Mouse (Mus musculus): ENCODE results near the gene Nabp1. TPM values are rescaled to one million over a fixed set of nuclear protein-coding genes. Genes with fewer than 3 reads are reported as not detected.
"Not testable (repeated sequence)": the region's sequence is repeated elsewhere in the genome, so short reads cannot be mapped to it uniquely, and the experiment has no call there.

The Nabp1 gene
- total RNA-seq, 2 experiments from 2014 or later: 7.7 to 8.4 TPM

- DNase-seq: no peak
- intact Hi-C loops (cut with DNase I): no loop called here
Measured at GRCm38 (mm10) chr1:51493592-51494307, 15.5 kb upstream of the Nabp1 start.

DNA sequence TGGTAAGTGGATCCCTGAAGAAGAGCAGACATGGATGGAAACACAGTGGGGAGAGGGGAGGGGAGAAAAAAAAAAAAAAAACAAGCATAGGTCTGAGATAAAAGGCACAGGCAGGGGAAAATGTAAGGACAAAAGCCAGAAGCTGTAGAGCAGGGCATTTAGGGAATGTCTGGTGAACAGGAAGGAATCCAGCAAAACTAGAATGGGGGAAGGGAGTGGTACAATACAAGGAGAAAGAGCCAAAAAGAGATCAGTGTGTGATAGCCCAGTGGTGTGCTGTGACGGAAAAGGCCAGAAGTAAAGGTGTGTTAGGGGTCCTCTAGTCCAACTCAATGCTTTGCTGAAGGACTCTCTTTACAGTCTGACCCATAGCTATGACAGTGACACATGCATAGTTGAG, 8.1 kb upstream of the Nabp1 start:
- DNase-seq: no peak
- intact Hi-C loops (cut with DNase I): no loop called here

DNA sequence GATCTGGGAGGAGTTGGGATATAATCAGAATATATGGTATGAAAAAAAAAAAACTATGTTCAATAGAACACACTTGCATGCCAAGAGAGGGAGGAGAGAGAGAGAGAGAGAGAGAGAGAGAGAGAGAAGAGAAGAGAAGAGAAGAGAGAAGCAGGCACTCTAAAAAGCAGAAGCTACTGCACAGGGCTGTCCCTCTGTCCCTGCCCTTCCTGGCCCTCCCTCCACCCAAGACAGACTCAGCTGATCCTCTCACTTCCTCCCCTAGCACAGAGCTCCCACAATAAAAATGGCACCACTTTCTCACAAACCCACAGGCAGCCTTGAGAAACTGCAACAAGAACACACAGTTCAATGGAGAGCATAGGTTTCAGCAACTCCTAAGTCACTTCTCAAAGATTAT, 2.2 kb upstream of the Nabp1 start:
- no peak for DNase-seq
- intact Hi-C loops (cut with DNase I): no loop called here

- intact Hi-C loops (cut with DNase I): loop anchor here (5.0 kb wide), 1 partner anchor 118 kb away; no protein-coding TSS in a partner anchor
- DNase-seq: no peak
Measured at GRCm38 (mm10) chr1:51479691-51480090, 1.5 kb upstream of the Nabp1 start.

DNA sequence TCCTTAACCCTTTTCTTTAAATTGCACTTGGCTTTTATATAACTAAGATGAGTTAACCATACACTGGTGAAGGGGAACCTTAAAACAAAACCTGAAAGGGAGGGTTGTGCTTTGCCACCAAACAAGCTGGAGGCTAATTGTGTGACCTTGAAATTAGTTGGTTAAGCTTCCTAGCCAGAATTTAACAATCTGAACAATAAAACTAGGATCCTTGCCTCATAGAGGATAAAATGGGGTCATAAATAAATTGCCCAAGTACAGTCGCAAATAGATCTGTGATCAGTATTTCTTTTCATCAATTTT, 753 bp upstream of the Nabp1 start:
- DNase-seq: no peak
- intact Hi-C loops (cut with DNase I): loop anchor here (5.0 kb wide), 1 partner anchor 118 kb away; no protein-coding TSS in a partner anchor

- intact Hi-C loops (cut with DNase I): loop anchor here (5.0 kb wide), 1 partner anchor 120 kb away; no protein-coding TSS in a partner anchor
- peak; percentile 26 for DNase-seq
Measured at GRCm38 (mm10) chr1:51477656-51478081, 556 bp downstream of the Nabp1 start.

- no peak for DNase-seq
- intact Hi-C loops (cut with DNase I): loop anchor here (5.0 kb wide), 1 partner anchor 121 kb away; no protein-coding TSS in a partner anchor
Measured at GRCm38 (mm10) chr1:51476405-51476804, 1.8 kb downstream of the Nabp1 start.

DNA sequence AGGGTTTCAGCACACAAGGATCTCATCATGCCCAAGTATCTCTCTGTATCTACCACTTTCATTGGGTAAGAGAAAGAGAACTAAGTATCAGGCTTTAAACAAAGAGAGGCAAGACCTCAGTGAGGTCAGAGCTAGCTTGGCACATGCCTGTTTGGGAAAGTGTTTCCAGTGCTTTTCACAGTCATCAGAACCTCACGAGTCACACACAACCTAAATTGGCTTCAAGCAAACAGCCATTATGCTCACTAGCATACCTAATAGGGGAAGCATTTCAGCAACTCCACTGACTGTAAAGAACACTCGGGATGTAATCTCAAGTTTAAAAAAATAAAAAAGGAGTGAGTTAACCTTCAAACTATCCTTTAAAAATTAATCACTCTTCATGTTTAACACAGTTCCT, 10.1 kb downstream of the Nabp1 start:
- no peak for DNase-seq

GRCm38 (mm10) chr1:51467181-51467580, 11.0 kb downstream of the Nabp1 start:
- intact Hi-C loops (cut with DNase I): no loop called here
- no peak for DNase-seq

More for the DNA sequence above, 10.1 kb downstream of the Nabp1 start:
- intact Hi-C loops (cut with DNase I): no loop called here

- no peak for DNase-seq
- intact Hi-C loops (cut with DNase I): no loop called here
Measured at GRCm38 (mm10) chr1:51466385-51466784, 11.8 kb downstream of the Nabp1 start.

DNA sequence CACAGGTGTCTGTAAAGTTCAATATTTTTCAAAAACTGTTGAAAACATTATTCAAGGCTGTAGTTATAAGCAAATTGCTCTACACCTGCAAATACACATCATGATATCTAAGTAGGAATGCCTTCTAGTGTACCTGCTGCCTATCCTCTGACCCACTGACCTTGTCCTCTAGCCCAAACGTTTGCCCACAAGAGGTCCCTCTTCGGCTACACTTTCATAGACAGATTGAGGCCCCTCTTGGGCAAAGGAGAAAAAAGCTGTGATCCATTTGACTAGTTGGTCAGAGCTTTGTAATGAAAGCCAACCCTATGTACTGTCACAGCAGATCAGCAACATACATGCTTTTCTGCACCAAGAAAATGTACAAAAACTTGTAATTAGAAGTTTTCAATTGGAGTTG, 12.9 kb downstream of the Nabp1 start:
- intact Hi-C loops (cut with DNase I): no loop called here
- no peak for DNase-seq

GRCm38 (mm10) chr1:51463038-51463437, 15.2 kb downstream of the Nabp1 start:
- DNase-seq: no peak
- intact Hi-C loops (cut with DNase I): no loop called here

DNA sequence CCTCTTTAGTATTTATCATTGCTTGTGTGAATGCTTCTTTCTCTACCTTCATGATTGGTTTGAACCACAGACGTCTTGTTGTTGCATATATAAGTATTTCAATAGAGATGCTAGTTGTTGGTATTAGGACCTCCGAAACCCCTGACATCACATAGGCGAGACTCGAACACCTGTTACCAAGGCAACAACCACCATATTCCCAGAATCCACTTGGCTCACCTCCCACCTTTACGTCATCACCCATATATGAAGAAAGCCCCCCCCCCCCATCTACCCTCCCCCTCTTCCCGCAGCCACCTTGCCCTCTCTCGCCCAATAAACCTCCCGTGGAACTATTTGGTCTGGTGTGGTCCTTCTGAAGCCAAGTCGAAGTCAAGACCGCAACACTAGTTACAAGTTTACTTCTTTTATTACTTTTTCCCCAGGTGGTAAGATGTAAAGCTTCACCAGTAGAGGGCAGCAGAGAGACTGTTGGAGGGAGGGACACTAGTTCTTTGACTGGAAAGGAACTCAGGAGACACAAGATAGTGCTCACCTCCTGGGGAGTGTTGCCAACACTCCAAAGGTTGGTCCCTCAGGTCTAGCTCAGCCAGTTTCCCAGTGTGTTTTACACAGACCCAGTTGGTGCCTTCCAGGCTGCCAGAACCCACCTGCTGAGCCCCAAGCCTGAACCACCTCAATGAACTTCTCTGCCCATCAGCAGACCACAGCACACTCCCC, 19.3 kb downstream of the Nabp1 start:
- intact Hi-C loops (cut with DNase I): loop anchor here (10.0 kb wide), 1 partner anchor 104 kb away; no protein-coding TSS in a partner anchor

GRCm38 (mm10) chr1:51458089-51458488, 20.1 kb downstream of the Nabp1 start:
- no peak for DNase-seq
- intact Hi-C loops (cut with DNase I): loop anchor here (10.0 kb wide), 1 partner anchor 103 kb away; no protein-coding TSS in a partner anchor

More for the DNA sequence above, 19.3 kb downstream of the Nabp1 start:
- DNase-seq: peak; percentile 7

DNA sequence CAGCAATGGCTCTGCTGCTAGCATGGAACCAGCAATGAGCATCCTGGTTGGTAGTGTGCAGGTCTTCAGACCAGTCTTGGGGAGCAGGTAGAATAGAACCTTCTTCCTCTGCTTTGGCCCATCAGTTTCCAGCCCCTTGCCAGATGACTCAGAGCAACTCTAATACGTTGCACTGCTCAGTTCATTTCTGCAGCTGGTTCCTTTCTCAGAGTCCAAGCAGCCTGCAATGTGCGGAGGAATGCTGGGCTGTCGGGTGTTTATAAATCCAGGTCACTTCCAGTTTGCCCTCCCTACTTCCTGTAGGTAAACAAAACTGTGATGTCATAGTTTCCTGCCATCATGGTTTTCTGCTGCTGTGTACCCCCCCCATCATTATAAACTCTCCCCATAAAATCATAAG, 21.0 kb downstream of the Nabp1 start:
- DNase-seq: no peak
- intact Hi-C loops (cut with DNase I): loop anchor here (10.0 kb wide), 1 partner anchor 102 kb away; no protein-coding TSS in a partner anchor

- intact Hi-C loops (cut with DNase I): no loop called here
- no peak for DNase-seq
Measured at GRCm38 (mm10) chr1:51448789-51449188, 29.4 kb downstream of the Nabp1 start.

- intact Hi-C loops (cut with DNase I): no loop called here
Measured at GRCm38 (mm10) chr1:51445854-51446460, 32.3 kb downstream of the Nabp1 start.

DNA sequence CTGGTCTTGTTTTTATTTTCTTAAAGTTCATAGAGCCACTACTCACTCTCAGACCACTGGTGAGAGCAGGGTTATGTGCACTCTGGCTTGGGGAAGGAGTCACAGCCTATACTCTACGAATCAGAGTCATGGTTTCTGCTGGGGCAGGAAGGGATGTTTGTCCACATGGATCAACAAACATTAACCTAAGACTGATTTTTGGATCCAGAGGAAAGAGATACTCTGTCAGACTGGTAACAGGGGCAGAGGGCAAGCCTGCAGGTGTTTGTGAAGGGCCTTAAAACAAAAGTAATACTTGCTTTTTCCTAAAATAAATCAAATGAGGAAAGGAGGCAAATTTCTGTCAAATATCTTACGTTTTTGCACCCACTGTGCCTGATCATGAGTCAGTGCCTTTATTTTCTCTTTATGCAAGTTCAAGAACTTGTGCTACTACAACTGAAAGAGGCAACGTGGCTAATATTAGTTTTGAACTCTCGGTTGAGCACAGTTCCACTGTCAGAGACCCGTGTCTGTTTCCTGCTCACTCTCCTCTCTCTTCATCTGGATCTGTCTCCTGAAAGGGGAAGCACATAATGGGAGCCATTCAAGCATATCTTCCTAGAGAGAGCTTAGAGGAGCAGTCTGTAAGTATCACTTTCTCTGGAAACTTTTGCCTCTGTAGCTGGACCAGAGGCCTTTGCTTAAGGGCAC, 32.9 kb downstream of the Nabp1 start:
- intact Hi-C loops (cut with DNase I): no loop called here

More at GRCm38 (mm10) chr1:51445854-51446460, 32.3 kb downstream of the Nabp1 start:
- DNase-seq: peak; percentile 70

GRCm38 (mm10) chr1:51429775-51430174, 48.5 kb downstream of the Nabp1 start:
- DNase-seq: no peak
- intact Hi-C loops (cut with DNase I): no loop called here

More for the DNA sequence above, 32.9 kb downstream of the Nabp1 start:
- DNase-seq: no peak

DNA sequence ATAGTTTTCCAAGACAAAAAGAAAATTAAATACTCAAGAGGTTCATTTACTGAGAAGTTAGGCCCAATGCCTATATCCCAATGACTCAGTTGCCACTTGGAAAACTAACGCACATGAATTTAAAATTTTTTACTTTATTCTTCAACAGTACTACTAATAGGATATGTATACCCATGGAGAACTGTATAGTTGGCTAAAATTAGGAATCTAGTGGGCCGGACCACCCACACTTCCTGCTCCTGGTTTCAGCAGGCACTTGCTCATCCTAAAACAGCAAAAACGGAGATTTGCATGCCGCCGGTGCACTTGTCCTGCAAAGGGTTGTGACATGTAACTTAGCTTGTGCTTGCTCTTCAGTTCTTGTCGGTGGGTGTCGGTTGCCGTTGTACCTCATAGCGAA, 51.9 kb downstream of the Nabp1 start:
- intact Hi-C loops (cut with DNase I): no loop called here
- DNase-seq: no peak

DNA sequence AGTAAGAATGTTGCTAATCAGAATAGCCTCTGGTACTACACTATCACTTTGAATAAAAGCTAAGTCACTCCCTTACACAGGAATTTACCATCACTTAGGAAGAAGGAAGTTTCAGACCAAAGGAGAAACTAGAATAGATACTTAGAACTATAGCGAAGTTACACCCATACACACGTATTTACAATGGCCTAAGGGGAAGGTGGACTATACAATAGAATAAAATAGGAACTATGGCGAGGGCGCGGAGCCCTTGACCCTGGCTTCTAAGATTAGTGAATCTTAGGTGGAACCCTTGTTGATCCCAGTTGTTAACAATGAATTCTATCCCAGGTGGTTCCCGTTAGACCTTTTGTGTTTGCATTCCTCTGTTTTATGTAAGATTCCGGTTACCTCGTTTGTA, 57.2 kb downstream of the Nabp1 start:
- intact Hi-C loops (cut with DNase I); DNase-seq: not testable (repeated sequence)
